Mouse (Mus musculus): ENCODE data around the gene Atp7a. TPM values are rescaled to one million over a fixed set of nuclear protein-coding genes. Genes with fewer than 3 reads are reported as not detected.

Gene Atp7a
- total RNA-seq, 1 experiment from 2014 or later = 8.0 TPM

GRCm38 (mm10) chrX:106077858-106078257, 50.8 kb downstream of the Atp7a start:
- 0 out of 2 replicates have a peak, but pooled peaks have one; percentile 65 for ATAC-seq (replicated peaks; ENCODE audit: low read depth, poor library complexity, severe bottlenecking)

- no peak for ATAC-seq (replicated peaks; ENCODE audit: low read depth, poor library complexity, severe bottlenecking)
Measured at GRCm38 (mm10) chrX:106080811-106081443, 53.9 kb downstream of the Atp7a start.

- no peak for ATAC-seq (replicated peaks; ENCODE audit: low read depth, poor library complexity, severe bottlenecking)
Measured at GRCm38 (mm10) chrX:106082518-106082917, 55.4 kb downstream of the Atp7a start.

GRCm38 (mm10) chrX:106085132-106085531, 58.1 kb downstream of the Atp7a start:
- ATAC-seq (replicated peaks; ENCODE audit: low read depth, poor library complexity, severe bottlenecking) = no peak

- ATAC-seq (replicated peaks; ENCODE audit: low read depth, poor library complexity, severe bottlenecking) = no peak
Measured at GRCm38 (mm10) chrX:106085564-106085963, 58.5 kb downstream of the Atp7a start.

GRCm38 (mm10) chrX:106092939-106093338, 65.9 kb downstream of the Atp7a start:
- no peak for ATAC-seq (replicated peaks; ENCODE audit: low read depth, poor library complexity, severe bottlenecking)

- ATAC-seq (replicated peaks; ENCODE audit: low read depth, poor library complexity, severe bottlenecking) = peak; percentile 65; the same call in 1 of the 2 replicates
Measured at GRCm38 (mm10) chrX:106105464-106105863, 78.4 kb downstream of the Atp7a start.

GRCm38 (mm10) chrX:106113881-106114280, 86.8 kb downstream of the Atp7a start:
- no peak for ATAC-seq (replicated peaks; ENCODE audit: low read depth, poor library complexity, severe bottlenecking)

GRCm38 (mm10) chrX:106114674-106115073, 87.6 kb downstream of the Atp7a start:
- ATAC-seq (replicated peaks; ENCODE audit: low read depth, poor library complexity, severe bottlenecking) = no peak

GRCm38 (mm10) chrX:106122823-106123222, 95.7 kb downstream of the Atp7a start:
- no peak for ATAC-seq (replicated peaks; ENCODE audit: low read depth, poor library complexity, severe bottlenecking)

GRCm38 (mm10) chrX:106128283-106128682, 101.2 kb downstream of the Atp7a start:
- no peak for ATAC-seq (replicated peaks; ENCODE audit: low read depth, poor library complexity, severe bottlenecking)

- no peak for ATAC-seq (replicated peaks; ENCODE audit: low read depth, poor library complexity, severe bottlenecking)
Measured at GRCm38 (mm10) chrX:106129877-106130276, 102.8 kb downstream of the Atp7a start.

- ATAC-seq (replicated peaks; ENCODE audit: low read depth, poor library complexity, severe bottlenecking) = peak; percentile 61
Measured at GRCm38 (mm10) chrX:106134916-106135315, 107.8 kb downstream of the Atp7a start.

- ATAC-seq (replicated peaks; ENCODE audit: low read depth, poor library complexity, severe bottlenecking) = peak; percentile 7; the same call in 1 of the 2 replicates
Measured at GRCm38 (mm10) chrX:106135484-106135883, 108.4 kb downstream of the Atp7a start.

- peak; percentile 64 for ATAC-seq (replicated peaks; ENCODE audit: low read depth, poor library complexity, severe bottlenecking)
Measured at GRCm38 (mm10) chrX:106135916-106136575, 109.0 kb downstream of the Atp7a start.

- ATAC-seq (replicated peaks; ENCODE audit: low read depth, poor library complexity, severe bottlenecking) = peak; percentile 31
Measured at GRCm38 (mm10) chrX:106139309-106140070, 112.4 kb downstream of the Atp7a start.

- ATAC-seq (replicated peaks; ENCODE audit: low read depth, poor library complexity, severe bottlenecking) = peak; percentile 42; the same call in 1 of the 2 replicates
Measured at GRCm38 (mm10) chrX:106142936-106143335, 115.9 kb downstream of the Atp7a start, which contains the start of gene Tlr13. TSS of gene Tlr13 (plus strand) at chrX:106143204.

- ATAC-seq (replicated peaks; ENCODE audit: low read depth, poor library complexity, severe bottlenecking) = peak; percentile 40; the same call in 1 of the 2 replicates
Measured at GRCm38 (mm10) chrX:106148185-106148584, 121.1 kb downstream of the Atp7a start.

- no peak; the same call in 1 of the 2 replicates for ATAC-seq (replicated peaks; ENCODE audit: low read depth, poor library complexity, severe bottlenecking)
Measured at GRCm38 (mm10) chrX:106149460-106149859, 122.4 kb downstream of the Atp7a start.

- ATAC-seq (replicated peaks; ENCODE audit: low read depth, poor library complexity, severe bottlenecking) = peak; percentile 78
Measured at GRCm38 (mm10) chrX:106154180-106154586, 127.1 kb downstream of the Atp7a start.

- no peak for ATAC-seq (replicated peaks; ENCODE audit: low read depth, poor library complexity, severe bottlenecking)
Measured at GRCm38 (mm10) chrX:106155892-106156291, 128.8 kb downstream of the Atp7a start.

Measured in common myeloid progenitor, adult 5-6 weeks (primary cell).